Mouse (Mus musculus) thymus, adult 18-20 months (tissue): ENCODE measurements around the gene Pim3.

Experiments
- DNase-seq, 2 experiments: peaks; one replicate each; pipeline ENCODE4 v3.0.0; 2022; ENCODE audit warnings: mixed read lengths in 2 of 2

Pim3 gene

GRCm38 (mm10) chr15:88882851-88883250 is 20.9 kb downstream of the Pim3 start:
- DNase-seq, result no peak

- DNase-seq, result no peak
Measured at GRCm38 (mm10) chr15:88883342-88883741, 21.4 kb downstream of the Pim3 start.

GRCm38 (mm10) chr15:88885376-88885775 is 23.4 kb downstream of the Pim3 start:
- no peak for DNase-seq

- no peak for DNase-seq
Measured at GRCm38 (mm10) chr15:88889032-88889431, 27.0 kb downstream of the Pim3 start.

- DNase-seq, result no peak
Measured at GRCm38 (mm10) chr15:88889994-88890393, 28.0 kb downstream of the Pim3 start.

- DNase-seq, result peak; percentile 32 to 48
Measured at GRCm38 (mm10) chr15:88890751-88891675, 29.0 kb downstream of the Pim3 start.

- no peak for DNase-seq
Measured at GRCm38 (mm10) chr15:88891676-88892040, 29.7 kb downstream of the Pim3 start.

- DNase-seq, result no peak
Measured at GRCm38 (mm10) chr15:88892252-88892651, 30.3 kb downstream of the Pim3 start.

GRCm38 (mm10) chr15:88892876-88893275 is 30.9 kb downstream of the Pim3 start:
- DNase-seq, result no peak

GRCm38 (mm10) chr15:88895119-88895518 is 33.1 kb downstream of the Pim3 start:
- no peak for DNase-seq

- no peak for DNase-seq
Measured at GRCm38 (mm10) chr15:88895891-88896290, 33.9 kb downstream of the Pim3 start.

- DNase-seq, result no peak
Measured at GRCm38 (mm10) chr15:88896341-88896980, 34.5 kb downstream of the Pim3 start.

- no peak for DNase-seq
Measured at GRCm38 (mm10) chr15:88902200-88902875, 40.4 kb downstream of the Pim3 start.

GRCm38 (mm10) chr15:88903086-88903485 is 41.1 kb downstream of the Pim3 start:
- DNase-seq, result no peak

- no peak for DNase-seq
Measured at GRCm38 (mm10) chr15:88904056-88904811, 42.2 kb downstream of the Pim3 start.

- DNase-seq, result no peak
Measured at GRCm38 (mm10) chr15:88906347-88906746, 44.4 kb downstream of the Pim3 start.

GRCm38 (mm10) chr15:88915046-88915445 is 53.1 kb downstream of the Pim3 start:
- no peak for DNase-seq
